Mouse (Mus musculus) cerebellum, adult 11 months (tissue): ENCODE results near the gene Adprh.

Experiments used
- DNase-seq: peaks from one replicate; pipeline ENCODE4 v3.0.0; 2022

The Adprh gene

GRCm38 (mm10) chr16:38440403-38440802 is 12.1 kb downstream of the Adprh start:
- no peak for DNase-seq

- no peak for DNase-seq
These were observed 13.3 kb downstream of the Adprh start for GRCm38 (mm10) chr16:38439190-38439589.

GRCm38 (mm10) chr16:38434295-38434795 is 18.2 kb downstream of the Adprh start:
- DNase-seq: no peak

GRCm38 (mm10) chr16:38433514-38433913 is 19.0 kb downstream of the Adprh start:
- DNase-seq: no peak

GRCm38 (mm10) chr16:38432498-38433425 is 19.7 kb downstream of the Adprh start, which contains the start of gene Pla1a:
Gene Pla1a, minus strand, starts transcription at chr16:38433145.
- DNase-seq: no peak

GRCm38 (mm10) chr16:38431446-38432185 is 20.9 kb downstream of the Adprh start:
- no peak for DNase-seq

GRCm38 (mm10) chr16:38425799-38426198 is 26.7 kb downstream of the Adprh start:
- DNase-seq: no peak

GRCm38 (mm10) chr16:38425374-38425773 is 27.1 kb downstream of the Adprh start:
- DNase-seq: no peak

- no peak for DNase-seq
These were observed 37.5 kb downstream of the Adprh start for GRCm38 (mm10) chr16:38414953-38415352.

GRCm38 (mm10) chr16:38408416-38408815 is 44.1 kb downstream of the Adprh start:
- no peak for DNase-seq

- DNase-seq: no peak
These were observed 44.9 kb downstream of the Adprh start for GRCm38 (mm10) chr16:38407584-38407983.

- DNase-seq: no peak
These were observed 45.8 kb downstream of the Adprh start for GRCm38 (mm10) chr16:38406708-38407107.

GRCm38 (mm10) chr16:38406293-38406692 is 46.2 kb downstream of the Adprh start:
- no peak for DNase-seq

GRCm38 (mm10) chr16:38403639-38404038 is 48.9 kb downstream of the Adprh start:
- DNase-seq: no peak

- no peak for DNase-seq
These were observed 51.0 kb downstream of the Adprh start for GRCm38 (mm10) chr16:38401468-38401867.

GRCm38 (mm10) chr16:38400311-38400960 is 52.1 kb downstream of the Adprh start:
- DNase-seq: no peak

- no peak for DNase-seq
These were observed 52.8 kb downstream of the Adprh start for GRCm38 (mm10) chr16:38399531-38400231.

GRCm38 (mm10) chr16:38399076-38399475 is 53.4 kb downstream of the Adprh start:
- DNase-seq: no peak

- no peak for DNase-seq
These were observed 54.2 kb downstream of the Adprh start for GRCm38 (mm10) chr16:38398266-38398665.

- no peak for DNase-seq
These were observed 56.3 kb downstream of the Adprh start for GRCm38 (mm10) chr16:38396155-38396554.

GRCm38 (mm10) chr16:38395060-38395730 is 57.3 kb downstream of the Adprh start:
- DNase-seq: no peak

- no peak for DNase-seq
These were observed 58.3 kb downstream of the Adprh start for GRCm38 (mm10) chr16:38394191-38394618.
